Mouse (Mus musculus) ES-E14 (cell line): ENCODE data around the gene Grhl1. TPM values are rescaled to one million over a fixed set of nuclear protein-coding genes. Genes with fewer than 3 reads are reported as not detected.

Experiments used
- DNase-seq: peaks from one replicate; pipeline ENCODE4 v3.0.0-alpha.2; 2013; ENCODE audit warnings: low read depth, low spot score
- H3K27ac ChIP-seq: 2 replicates; pipeline ENCODE4 v1.5.1; 2012; ENCODE audit warnings: low read depth, mild to moderate bottlenecking, low read length, moderate library complexity, mixed read lengths; ENCODE audit not compliant: poor library complexity, insufficient read depth, severe bottlenecking
- H3K36me3 ChIP-seq: 2 replicates; pipeline ENCODE4 v1.6.1; 2012; ENCODE audit warnings: mild to moderate bottlenecking, low read length, moderate library complexity, mixed read lengths; ENCODE audit not compliant: control insufficient read depth, poor library complexity, insufficient read depth, severe bottlenecking
- H3K4me1 ChIP-seq, 2 experiments: fragments of 150-350 bp in 1 of 2; sonication (generic) in 1 of 2; 2 replicates each; pipeline ENCODE4 v1.6.1; 2012; ENCODE audit warnings: low read length in 2 of 2, mild to moderate bottlenecking in 1 of 2, mixed read lengths in 1 of 2; ENCODE audit not compliant: control insufficient read depth in 2 of 2, insufficient read depth in 2 of 2, poor library complexity in 1 of 2
- H3K4me3 ChIP-seq, 2 experiments: fragments of 150-350 bp in 1 of 2; sonication (generic) in 1 of 2; 2 replicates each; pipeline ENCODE4 v1.5.1; 2012; ENCODE audit warnings: low read length in 2 of 2, low read depth in 1 of 2, mild to moderate bottlenecking in 1 of 2, mixed read lengths in 1 of 2; ENCODE audit not compliant: insufficient read depth in 1 of 2, poor library complexity in 1 of 2, severe bottlenecking in 1 of 2
- H3K9ac ChIP-seq: 2 replicates; pipeline ENCODE4 v1.6.1; 2012; ENCODE audit warnings: low read depth, mild to moderate bottlenecking, low read length, mixed read lengths; ENCODE audit not compliant: poor library complexity, insufficient read depth, severe bottlenecking
- H3K9me3 ChIP-seq: fragments of 150-350 bp; sonication (generic); 2 replicates; pipeline ENCODE4 v1.6.1; 2012; ENCODE audit warnings: low read depth, mild to moderate bottlenecking, low read length; ENCODE audit not compliant: control insufficient read depth, insufficient read depth
- CHD2 ChIP-seq: IDR thresholded peaks from 2 replicates; pipeline ENCODE4 v1.6.1; 2014; ENCODE audit warnings: mild to moderate bottlenecking, low read depth, low read length, inconsistent platforms
- HCFC1 ChIP-seq: IDR thresholded peaks from 2 replicates; pipeline ENCODE4 v1.6.1; 2012; ENCODE audit warnings: low read length, inconsistent platforms, borderline replicate concordance; ENCODE audit not compliant: insufficient read depth
- MAFK ChIP-seq: IDR thresholded peaks from 2 replicates; pipeline ENCODE4 v1.6.1; 2014; ENCODE audit warnings: mild to moderate bottlenecking, low read depth, low read length, inconsistent platforms; ENCODE audit not compliant: insufficient read depth
- ZC3H11A ChIP-seq: IDR thresholded peaks from 2 replicates; pipeline ENCODE4 v1.6.1; 2012; ENCODE audit warnings: low read depth, mild to moderate bottlenecking, inconsistent platforms, low read length, borderline replicate concordance
- ZNF384 ChIP-seq: IDR thresholded peaks from 2 replicates; pipeline ENCODE4 v1.6.1; 2012; ENCODE audit warnings: low read depth, low read length, inconsistent platforms
- in situ Hi-C, 2 experiments: fragments of 600-800 bp; cut with MboI; formaldehyde crosslinking; loops; one replicate each; pipeline ENCODE4 v1.15.1; 2025; ENCODE audit warnings: low sequenced_read_pairs in 2 of 2, inconsistent platforms in 1 of 2; ENCODE audit not compliant: unreplicated experiment in 2 of 2
- total RNA-seq: library from RNA; depleted of rRNA; stranded (reverse); fragments of 300-350 nt; gene quantifications from 2 replicates; pipeline ENCODE4 v1.2.3, GENCODE M21; 2012

Gene Grhl1
- total RNA-seq, 1 experiment, result 4.6 TPM

DNA sequence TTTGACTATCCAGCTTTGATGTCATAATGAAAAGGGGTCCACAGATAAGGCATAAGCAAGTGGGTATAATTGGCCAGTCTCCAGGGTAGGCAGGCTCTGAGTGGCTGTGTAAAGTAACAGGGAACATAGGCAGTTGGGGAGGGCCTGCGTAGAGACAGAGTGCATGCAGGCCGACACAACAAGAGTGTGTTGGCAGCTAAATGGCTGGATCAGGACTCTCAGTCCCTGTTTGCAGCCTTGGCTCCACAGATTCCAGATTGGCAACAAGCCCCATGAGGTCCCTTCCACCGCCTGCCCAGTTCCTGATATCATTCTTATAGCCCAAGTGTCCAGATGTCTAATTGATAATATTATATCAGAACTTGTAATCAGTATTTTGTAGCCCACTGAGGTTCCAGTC is 11.6 kb downstream of the Grhl1 start:
- TF ChIP-seq HCFC1 (no peak), MAFK (no peak), ZNF384 (no peak), ZC3H11A (no peak), CHD2 (no peak)
- H3K9ac ChIP-seq, result no peak overlapping the region
- in situ Hi-C loops, result no loop called here
- no peaks in the 10 kb centered on the region for H3K9me3 ChIP-seq
- H3K27ac ChIP-seq, result no peak overlapping the region
- no peak for DNase-seq
- no peak overlapping the region for H3K4me3 ChIP-seq
- no peaks in the 10 kb centered on the region for H3K4me1 ChIP-seq
- H3K36me3 ChIP-seq, result peaks cover 5% of the 10 kb centered on the region; the same call in 1 of the 2 replicates

DNA sequence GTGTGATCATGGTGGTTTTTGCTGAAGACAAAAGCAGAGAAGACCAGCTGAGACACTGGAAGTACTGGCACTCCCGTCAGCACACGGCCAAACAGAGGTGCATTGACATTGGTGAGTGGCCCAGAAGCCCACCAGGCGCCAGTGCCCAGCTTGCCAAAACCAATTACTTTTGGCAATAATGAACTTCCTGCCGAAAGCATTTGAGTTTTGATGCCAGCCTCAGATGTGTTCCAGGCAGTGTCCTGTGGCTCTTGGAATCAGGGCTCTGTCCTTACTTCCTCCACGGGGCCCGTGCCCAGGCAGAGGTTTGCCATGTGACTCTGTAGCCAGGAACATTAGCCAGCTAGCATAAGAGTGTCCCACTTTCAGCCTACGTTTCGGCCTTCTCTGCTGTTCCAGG is 12.8 kb downstream of the Grhl1 start:
- Histone ChIP-seq H3K36me3 (peaks cover 5% of the 10 kb centered on the region; the same call in 1 of the 2 replicates), H3K9me3 (no peaks in the 10 kb centered on the region), H3K9ac (no peak overlapping the region), H3K27ac (no peak overlapping the region), H3K4me1 (no peaks in the 10 kb centered on the region), H3K4me3 (no peak overlapping the region)
- no peak for DNase-seq
- in situ Hi-C loops, result no loop called here
- TF ChIP-seq ZC3H11A (no peak), HCFC1 (no peak), CHD2 (no peak), ZNF384 (no peak), MAFK (no peak)

DNA sequence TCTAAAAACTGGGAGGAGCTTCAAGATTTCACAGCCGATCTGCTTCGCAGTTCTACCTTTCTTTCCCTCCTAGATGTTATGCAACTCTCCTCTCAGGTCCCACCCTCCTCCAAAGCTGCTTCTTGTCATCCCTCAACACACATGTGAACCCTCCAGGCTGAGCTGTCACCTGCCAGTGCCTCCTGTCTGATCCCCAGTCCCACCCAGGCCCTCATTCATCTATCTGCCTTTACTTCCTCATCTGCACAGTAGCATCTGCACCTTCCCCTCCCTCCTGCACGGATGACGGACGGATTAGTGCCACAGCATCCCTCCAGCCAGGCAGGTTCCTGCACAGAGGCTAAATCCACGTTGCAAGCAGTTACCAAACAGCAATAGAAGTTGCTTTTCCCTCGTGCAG is 14.1 kb downstream of the Grhl1 start:
- DNase-seq, result no peak
- Histone ChIP-seq H3K9me3 (no peaks in the 10 kb centered on the region), H3K27ac (no peak overlapping the region), H3K4me3 (no peak overlapping the region), H3K36me3 (peaks cover 4% of the 10 kb centered on the region; the same call in 1 of the 2 replicates), H3K4me1 (peaks cover 3% of the 10 kb centered on the region in 2 experiments; a peak in 2 of 4 replicates), H3K9ac (no peak overlapping the region)
- in situ Hi-C loops, result no loop called here
- no peak for TF ChIP-seq MAFK
- no peak for TF ChIP-seq ZNF384
- TF ChIP-seq HCFC1, result no peak
- no peak for TF ChIP-seq ZC3H11A
- TF ChIP-seq CHD2, result no peak

DNA sequence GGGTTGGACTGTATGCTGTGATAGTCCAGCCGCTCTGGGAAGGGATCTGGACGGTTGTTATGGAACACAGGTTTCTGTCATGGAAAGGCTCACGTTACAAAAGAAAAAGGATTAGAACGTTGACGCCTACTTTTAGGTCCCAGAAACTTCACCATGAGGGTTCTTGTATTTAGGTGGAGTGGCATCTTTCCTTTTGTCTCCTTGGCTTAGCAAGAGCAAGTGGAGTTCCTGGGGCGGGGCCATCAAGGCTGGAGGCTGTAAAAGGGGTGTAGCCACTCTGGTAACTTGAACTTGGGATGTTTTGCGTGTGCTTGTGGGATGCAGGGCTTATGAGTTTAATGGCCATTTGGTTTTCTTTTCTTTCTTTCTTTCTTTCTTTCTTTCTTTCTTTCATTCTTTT is 18.3 kb downstream of the Grhl1 start:
- TF ChIP-seq ZNF384 (0 out of 2 replicates have a peak, but pooled peaks have one; percentile 26), HCFC1 (no peak), CHD2 (no peak), ZC3H11A (no peak), MAFK (no peak)
- Histone ChIP-seq H3K9ac (no peak overlapping the region), H3K4me3 (no peak overlapping the region), H3K36me3 (peaks cover 5% of the 10 kb centered on the region; the same call in 1 of the 2 replicates), H3K4me1 (peaks cover 5 to 15% of the 10 kb centered on the region in 2 experiments; a peak in 3 of 4 replicates), H3K27ac (no peak overlapping the region), H3K9me3 (no peaks in the 10 kb centered on the region)
- in situ Hi-C loops, result no loop called here
- no peak for DNase-seq
